Mouse (Mus musculus) heart, adult 2 months (tissue): ENCODE data around the gene Gtf2h4.

Experiments used
- CTCF ChIP-seq: fragments of 200-600 bp; IDR thresholded peaks from 2 replicates; pipeline ENCODE4 v1.8.1; 2022; ENCODE audit warnings: antibody characterized with exemption, mild to moderate bottlenecking, moderate library complexity
- POLR2A ChIP-seq: fragments of 200-500 bp; IDR thresholded peaks from 2 replicates; pipeline ENCODE4 v1.6.1; 2011; ENCODE audit warnings: mild to moderate bottlenecking, low read depth, low read length, control low read depth; ENCODE audit not compliant: insufficient read depth

DNA sequence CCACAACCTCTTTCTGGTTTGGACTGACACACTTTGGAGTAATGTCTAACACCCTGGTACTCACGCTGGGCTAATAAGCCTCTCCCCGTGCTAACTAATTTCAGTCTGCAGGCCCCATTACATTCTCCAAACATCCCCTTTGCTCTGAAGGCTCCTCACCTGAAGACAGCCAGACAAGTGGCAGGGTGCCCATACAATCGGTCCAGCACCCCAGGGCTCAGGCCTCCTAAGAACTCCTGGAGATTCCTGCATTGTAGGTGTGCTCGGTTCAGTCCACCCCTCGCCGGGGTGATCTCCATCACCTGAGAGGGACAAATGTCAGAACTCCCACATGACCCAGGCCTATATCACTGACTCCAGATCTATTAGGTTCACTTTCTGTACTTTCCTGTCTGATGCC, 1.0 kb downstream of the Gtf2h4 start:
- no peak for TF ChIP-seq CTCF
- no peak for TF ChIP-seq POLR2A
